Mouse (Mus musculus) CD8-positive naive resting alpha-beta T cell, adult 2 months (primary cell): ENCODE measurements around the gene Gm9736.
"Not testable (repeated sequence)": the region's sequence is repeated elsewhere in the genome, so short reads cannot be mapped to it uniquely, and the experiment has no call there.

Source experiments
- DNase-seq, 2 experiments: peaks; one replicate each; pipeline ENCODE4 v3.0.0; 2022; ENCODE audit warnings: low read depth in 2 of 2, low spot score in 2 of 2

Gm9736 gene

GRCm38 (mm10) chr10:77751254-77751653 is at the start of gene Gm9736:
Gene Gm9736, minus strand, starts transcription at chr10:77751354.
- DNase-seq = not testable (repeated sequence)

GRCm38 (mm10) chr10:77798921-77799508 is 47.9 kb upstream of the Gm9736 start, which contains the start of gene Gm19668:
Gene Gm19668, minus strand, starts transcription at chr10:77799133.
- DNase-seq = no peak

- not testable (repeated sequence) for DNase-seq
Measured at GRCm38 (mm10) chr10:77798164-77798920, 47.2 kb upstream of the Gm9736 start.

- DNase-seq = no peak
Measured at GRCm38 (mm10) chr10:77797677-77798076, 46.5 kb upstream of the Gm9736 start.

- DNase-seq = no peak
Measured at GRCm38 (mm10) chr10:77794976-77795375, 43.8 kb upstream of the Gm9736 start, which contains the start of gene Gm9639. Gene Gm9639, minus strand, starts transcription at chr10:77795076.

- DNase-seq = no peak
Measured at GRCm38 (mm10) chr10:77788621-77789020, 37.5 kb upstream of the Gm9736 start.

- not testable (repeated sequence) for DNase-seq
Measured at GRCm38 (mm10) chr10:77787876-77788275, 36.7 kb upstream of the Gm9736 start, which contains the start of gene Gm7137. Gene Gm7137, minus strand, starts transcription at chr10:77788200.

GRCm38 (mm10) chr10:77783396-77783795 is 32.2 kb upstream of the Gm9736 start:
- DNase-seq = not testable (repeated sequence)

GRCm38 (mm10) chr10:77782442-77782841 is 31.3 kb upstream of the Gm9736 start, which contains the start of gene Gm3250:
Gene Gm3250, minus strand, starts transcription at chr10:77782542.
- not testable (repeated sequence) for DNase-seq

GRCm38 (mm10) chr10:77776844-77777243 is 25.7 kb upstream of the Gm9736 start, which contains the start of gene Gm7138:
Gene Gm7138, minus strand, starts transcription at chr10:77776944.
- not testable (repeated sequence) for DNase-seq

GRCm38 (mm10) chr10:77772142-77772541 is 21.0 kb upstream of the Gm9736 start:
- DNase-seq = not testable (repeated sequence)

- not testable (repeated sequence) for DNase-seq
Measured at GRCm38 (mm10) chr10:77771225-77771624, 20.1 kb upstream of the Gm9736 start, which contains the start of gene Gm3238. Gene Gm3238, minus strand, starts transcription at chr10:77771325.

- no peak for DNase-seq
Measured at GRCm38 (mm10) chr10:77769727-77770126, 18.6 kb upstream of the Gm9736 start.

GRCm38 (mm10) chr10:77759582-77759981 is 8.4 kb upstream of the Gm9736 start, which contains the start of gene Gm3233:
Gene Gm3233, minus strand, starts transcription at chr10:77759682.
- DNase-seq = not testable (repeated sequence)

GRCm38 (mm10) chr10:77753448-77753847 is 2.3 kb upstream of the Gm9736 start:
- DNase-seq = no peak

- DNase-seq = not testable (repeated sequence)
Measured at GRCm38 (mm10) chr10:77752312-77752711, 1.2 kb upstream of the Gm9736 start.

- not testable (repeated sequence) for DNase-seq
Measured at GRCm38 (mm10) chr10:77750686-77751085, 468 bp downstream of the Gm9736 start.

- DNase-seq = not testable (repeated sequence)
Measured at GRCm38 (mm10) chr10:77741924-77742688, 9.0 kb downstream of the Gm9736 start, which contains the start of gene Gm18596. Gene Gm18596, minus strand, starts transcription at chr10:77742638.

GRCm38 (mm10) chr10:77738929-77739328 is 12.2 kb downstream of the Gm9736 start:
- DNase-seq = no peak

- DNase-seq = no peak
Measured at GRCm38 (mm10) chr10:77735928-77736327, 15.2 kb downstream of the Gm9736 start.

- DNase-seq = no peak
Measured at GRCm38 (mm10) chr10:77729241-77729640, 21.9 kb downstream of the Gm9736 start.
